Mouse (Mus musculus): Measurements from ENCODE around the gene Nmbr. TPM values are rescaled to one million over a fixed set of nuclear protein-coding genes. Genes with fewer than 3 reads are reported as not detected.

The Nmbr gene
- total RNA-seq (2021), result not detected in 2 replicates
- long read RNA-seq, result 0 reads

GRCm38 (mm10) chr10:14705072-14706066 is at the start of gene Nmbr, which contains the start of gene Vta1:
Gene Nmbr, plus strand, starts transcription at chr10:14705591.
Gene Vta1, minus strand, starts transcription at chr10:14705560.
- peak; percentile 98 for DNase-seq

DNA sequence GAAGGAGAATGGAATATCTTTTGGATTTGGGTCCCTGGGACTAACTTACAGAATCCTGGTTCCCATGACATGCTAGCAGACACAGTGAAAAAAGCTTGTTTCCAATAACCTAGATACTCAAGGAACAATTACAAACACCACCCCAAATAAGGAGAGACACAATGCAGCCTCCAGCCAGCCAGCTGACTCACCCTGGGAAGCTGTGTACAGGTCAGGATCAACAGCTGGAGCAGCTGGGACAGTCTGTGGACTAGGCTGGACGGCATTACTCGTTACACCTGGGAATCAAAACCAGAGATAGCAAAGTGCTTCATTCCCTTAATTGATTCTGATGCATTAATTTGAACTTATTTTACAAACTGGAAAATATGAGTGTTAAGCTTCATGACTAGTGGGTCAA is 44.5 kb upstream of the Nmbr start:
- DNase-seq, result no peak

DNA sequence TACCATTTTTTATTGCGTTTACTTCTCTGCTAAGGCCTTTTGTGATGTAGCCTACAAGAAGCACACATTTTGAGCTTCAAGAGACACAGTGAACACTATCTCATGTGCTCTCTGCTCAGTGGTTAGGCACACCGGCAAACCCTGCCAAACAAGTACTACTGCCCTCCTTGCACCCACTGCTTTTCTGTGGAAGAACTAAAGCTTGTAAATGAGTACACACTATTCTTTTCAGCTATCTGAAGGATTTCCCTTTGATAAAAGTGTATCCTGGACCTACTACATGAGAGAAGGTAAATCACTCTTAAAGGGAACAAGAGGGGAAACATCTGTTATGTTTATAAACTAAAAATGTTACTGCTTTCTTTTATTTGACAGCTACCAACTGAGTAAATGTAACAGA is 39.2 kb upstream of the Nmbr start:
- DNase-seq, result no peak

DNA sequence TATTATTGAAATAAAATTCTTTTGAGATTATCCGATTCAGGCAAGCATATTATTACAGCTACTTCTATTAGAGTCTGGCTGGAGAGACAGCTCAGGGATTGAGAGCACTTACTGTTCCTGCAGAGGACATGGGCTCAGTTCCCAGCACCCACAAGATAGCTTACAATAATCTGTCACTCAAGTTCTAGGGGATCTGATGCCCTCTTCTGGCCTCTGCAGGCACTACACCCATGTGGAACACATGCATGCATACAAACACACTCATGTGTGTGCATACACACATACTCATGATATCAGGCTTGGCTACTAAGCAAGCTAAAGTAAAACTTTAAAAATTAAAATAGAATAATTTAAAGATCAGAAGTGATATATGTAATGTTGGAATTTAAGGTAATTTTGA is 19.7 kb upstream of the Nmbr start:
- DNase-seq, result no peak

GRCm38 (mm10) chr10:14688785-14689442 is 16.5 kb upstream of the Nmbr start:
- DNase-seq, result no peak

GRCm38 (mm10) chr10:14690349-14690748 is 15.0 kb upstream of the Nmbr start:
- no peak for DNase-seq

- DNase-seq, result no peak
These were observed 2.2 kb upstream of the Nmbr start for GRCm38 (mm10) chr10:14703239-14703638.

- DNase-seq, result no peak
These were observed 1.5 kb upstream of the Nmbr start for GRCm38 (mm10) chr10:14703830-14704420.

- DNase-seq, result no peak
These were observed 12.7 kb downstream of the Nmbr start, which contains the start of gene Gje1 for GRCm38 (mm10) chr10:14718114-14718513. Gene Gje1, minus strand, starts transcription at chr10:14718214.

DNA sequence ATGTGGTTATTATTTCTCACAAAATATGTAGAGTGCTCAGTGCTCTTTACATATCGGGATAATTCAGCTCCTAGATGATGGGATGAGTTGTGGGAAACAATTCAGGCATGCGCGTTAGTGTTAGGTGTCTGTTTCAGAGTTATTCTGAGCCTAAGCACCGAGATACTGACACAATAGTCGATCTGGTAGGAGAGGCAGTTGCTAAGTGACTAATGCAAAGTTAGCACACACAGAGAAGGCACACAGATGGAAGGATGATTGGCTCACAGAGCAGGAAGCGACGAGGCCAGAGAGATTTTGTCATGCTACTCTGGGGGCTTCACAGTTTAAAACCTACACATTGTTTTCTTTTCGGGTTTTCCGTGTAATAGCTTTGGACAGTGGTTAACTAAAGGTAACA is 20.3 kb downstream of the Nmbr start:
- DNase-seq, result no peak

DNA sequence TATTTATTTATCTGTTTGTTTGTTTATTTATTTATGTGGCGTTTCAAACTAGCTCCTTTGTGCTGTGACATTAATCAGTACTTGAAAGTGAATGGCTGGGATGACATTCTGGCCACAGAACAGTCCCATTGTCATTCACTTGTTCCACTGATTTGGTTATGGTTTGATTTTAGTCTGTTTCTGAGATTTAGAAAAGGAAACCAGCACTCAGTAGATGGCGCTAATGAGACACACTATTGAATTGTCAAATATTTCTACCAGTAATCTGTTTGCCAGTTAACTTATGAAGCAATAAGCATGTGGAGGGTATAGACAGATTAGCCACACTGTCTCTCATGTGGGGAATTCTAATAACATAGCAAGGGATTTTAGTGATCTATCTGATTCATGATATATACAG is 28.9 kb downstream of the Nmbr start:
- DNase-seq, result no peak

GRCm38 (mm10) chr10:14759665-14760558 is 54.5 kb downstream of the Nmbr start:
- DNase-seq, result no peak

GRCm38 (mm10) chr10:14760618-14761017 is 55.2 kb downstream of the Nmbr start:
- DNase-seq, result no peak

- no peak for DNase-seq
These were observed 65.0 kb downstream of the Nmbr start for GRCm38 (mm10) chr10:14770227-14770910.

DNA sequence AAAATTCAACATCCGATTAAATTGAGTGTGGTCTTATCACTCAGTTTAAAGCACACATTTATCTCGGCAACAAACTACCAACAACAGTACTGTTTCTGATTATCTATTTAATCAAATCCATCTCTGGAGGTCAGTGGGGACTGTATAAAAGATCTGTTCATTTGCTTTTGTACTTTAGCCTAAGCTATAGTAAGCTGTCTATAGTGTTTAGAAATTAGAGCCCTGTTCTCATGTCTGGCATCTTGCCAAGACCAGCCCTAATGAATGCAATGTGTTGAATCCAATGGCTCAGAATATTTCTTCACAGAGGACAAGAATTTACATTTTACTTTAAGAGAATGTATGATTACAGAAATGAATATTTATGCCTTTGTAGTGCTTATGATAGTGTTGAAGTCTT is 69.1 kb downstream of the Nmbr start:
- no peak for DNase-seq

- DNase-seq, result no peak
These were observed 84.6 kb downstream of the Nmbr start for GRCm38 (mm10) chr10:14789969-14790368.

DNA sequence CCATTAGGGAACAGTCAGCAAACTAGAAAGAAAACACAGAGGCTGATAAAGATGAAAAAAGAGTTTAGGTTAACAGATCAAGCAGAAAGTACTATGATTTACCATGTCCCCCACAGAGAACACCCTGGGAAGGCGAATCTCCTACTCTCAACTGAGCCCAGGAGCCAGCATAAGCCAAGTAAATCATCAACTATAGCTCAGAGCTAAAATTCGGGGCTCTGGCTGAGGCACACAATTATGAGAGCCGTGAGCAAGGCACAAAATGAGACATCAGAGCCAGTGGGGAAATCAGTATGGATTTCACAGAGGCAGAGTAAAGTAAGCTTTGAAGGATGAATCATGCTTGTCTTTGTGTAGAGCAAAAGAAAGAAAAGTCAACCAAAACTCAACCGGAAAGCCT is 111.6 kb downstream of the Nmbr start:
- DNase-seq, result no peak
